Mouse (Mus musculus): ENCODE results near the gene Guca2a.
A peak's percentile ranks its signal among the peaks of the same experiment; 100 is the strongest.
"Not testable (repeated sequence)": the region's sequence is repeated elsewhere in the genome, so short reads cannot be mapped to it uniquely, and the experiment has no call there.

Gene Guca2a

DNA sequence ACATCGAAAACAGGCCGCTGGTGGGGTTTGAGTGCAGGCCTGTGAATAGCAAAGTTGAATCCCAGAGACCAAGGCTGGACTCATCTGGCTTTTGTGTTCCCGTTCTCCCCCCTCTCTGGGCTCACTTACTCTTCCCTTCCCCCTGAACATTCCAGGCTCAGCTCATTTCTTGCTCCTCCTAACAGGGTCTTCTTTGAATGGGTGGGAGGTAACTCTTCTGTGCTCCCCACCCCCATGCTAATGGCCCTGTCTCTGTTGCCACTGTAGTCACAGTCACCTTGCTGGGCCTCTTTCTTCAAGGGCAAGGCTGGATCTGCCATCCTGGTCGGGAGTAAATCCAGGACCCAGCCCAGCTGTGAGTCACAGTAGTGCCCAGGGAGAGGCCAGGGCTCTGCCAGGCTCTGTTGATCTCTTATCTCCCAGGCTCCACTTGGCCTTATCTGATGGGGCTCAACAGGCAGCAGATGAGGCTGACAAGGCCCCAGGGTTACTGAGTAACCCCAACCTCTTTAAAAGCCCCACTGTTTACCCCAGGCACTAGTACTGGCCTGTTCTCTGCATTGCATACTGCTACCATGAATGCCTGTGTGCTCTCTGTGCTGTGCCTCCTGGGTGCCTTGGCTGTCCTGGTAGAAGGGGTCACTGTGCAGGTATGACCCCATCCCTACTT is at the start of gene Guca2a:
Gene Guca2a, plus strand, starts transcription at position 529 of the 670 bp plus-strand sequence.
- no peak for DNase-seq (ENCODE audit: low spot score)

DNA sequence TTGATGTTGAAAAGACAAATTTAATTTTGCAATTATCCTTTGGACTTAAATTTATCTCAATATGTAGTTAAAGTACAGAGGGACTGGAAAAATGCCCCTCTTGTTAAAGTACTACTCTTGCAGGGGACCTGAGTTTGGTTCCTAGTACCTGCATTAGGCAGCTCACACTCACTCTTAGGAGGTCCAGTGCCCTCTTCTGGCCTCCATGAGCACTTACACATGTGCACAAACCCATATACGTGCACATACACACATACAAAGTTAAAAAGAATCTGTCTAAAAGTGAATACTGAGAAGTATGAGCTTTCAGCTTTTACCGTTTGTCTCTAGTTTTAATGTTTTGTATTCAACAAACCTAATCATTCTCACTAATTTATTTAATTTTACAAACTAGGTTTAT is 49.5 kb upstream of the Guca2a start:
- DNase-seq (ENCODE audit: low spot score), result no peak

GRCm38 (mm10) chr4:119589423-119589822 is 48.1 kb upstream of the Guca2a start:
- no peak for DNase-seq (ENCODE audit: low spot score)

DNA sequence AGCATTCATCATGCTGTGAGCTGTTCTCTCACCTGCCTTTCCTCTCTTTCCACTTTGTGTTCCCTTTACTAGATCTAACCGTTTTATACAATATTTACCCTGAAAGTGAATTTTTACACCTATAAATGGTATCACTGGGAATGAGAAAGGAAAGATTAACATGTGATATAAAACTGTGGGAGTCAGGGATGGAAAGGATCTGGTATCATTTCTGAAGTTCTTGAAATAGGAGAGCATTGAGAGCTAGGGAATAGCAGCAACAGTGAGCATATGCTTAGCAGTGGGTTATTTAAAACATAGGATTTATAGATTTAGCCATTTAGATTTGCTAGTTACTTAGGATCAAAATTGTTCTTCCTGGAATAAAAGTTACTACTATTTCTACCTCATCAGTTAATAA is 47.5 kb upstream of the Guca2a start:
- DNase-seq (ENCODE audit: low spot score), result no peak

DNA sequence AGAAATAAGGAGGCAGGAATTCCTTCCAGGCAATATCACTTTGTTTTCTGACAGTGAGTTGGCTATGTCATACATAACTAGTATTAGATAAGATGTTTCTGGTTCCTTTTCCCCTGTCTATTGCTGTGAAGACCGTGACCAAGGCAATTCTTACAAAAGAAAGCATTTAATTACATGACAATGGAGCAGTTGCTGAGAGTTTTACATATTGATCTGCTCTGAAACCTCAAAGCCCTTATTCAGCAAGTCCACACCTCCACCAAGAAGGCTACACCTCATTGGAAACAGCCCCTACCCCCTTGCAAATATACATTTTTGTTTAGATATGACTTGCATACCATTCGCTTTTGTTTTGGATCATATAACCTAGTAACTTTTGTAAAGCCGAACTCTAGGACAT is 45.0 kb upstream of the Guca2a start:
- no peak for DNase-seq (ENCODE audit: low spot score)

DNA sequence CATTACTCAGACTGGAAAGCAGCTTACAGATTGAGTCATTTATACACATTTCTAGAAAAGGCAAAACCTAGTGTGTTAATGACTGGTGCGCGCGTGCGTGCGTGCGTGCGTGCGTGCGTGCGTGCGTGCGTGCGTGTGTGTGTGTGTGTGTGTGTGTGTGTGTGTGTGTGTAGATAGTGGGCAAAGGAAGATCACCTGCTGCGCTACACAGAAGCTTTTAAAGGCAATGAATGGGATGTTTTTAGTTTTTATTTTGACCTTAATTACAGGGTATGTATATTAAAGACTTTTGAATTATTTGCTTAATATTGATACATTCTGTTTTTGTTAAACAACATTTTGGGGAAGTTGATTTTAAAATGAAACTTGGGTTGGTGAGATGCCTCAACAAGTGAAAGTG is 43.2 kb upstream of the Guca2a start:
- no peak for DNase-seq (ENCODE audit: low spot score)

GRCm38 (mm10) chr4:119599605-119600004 is 37.9 kb upstream of the Guca2a start:
- DNase-seq (ENCODE audit: low spot score), result no peak

GRCm38 (mm10) chr4:119609488-119609887 is 28.0 kb upstream of the Guca2a start:
- DNase-seq (ENCODE audit: low spot score), result peak; percentile 37

GRCm38 (mm10) chr4:119614078-119614477 is 23.4 kb upstream of the Guca2a start:
- no peak for DNase-seq (ENCODE audit: low spot score)

- DNase-seq (ENCODE audit: low spot score), result no peak
Measured at GRCm38 (mm10) chr4:119614724-119615123, 22.8 kb upstream of the Guca2a start.

GRCm38 (mm10) chr4:119626081-119626645 is 11.3 kb upstream of the Guca2a start:
- DNase-seq (ENCODE audit: low spot score), result no peak

DNA sequence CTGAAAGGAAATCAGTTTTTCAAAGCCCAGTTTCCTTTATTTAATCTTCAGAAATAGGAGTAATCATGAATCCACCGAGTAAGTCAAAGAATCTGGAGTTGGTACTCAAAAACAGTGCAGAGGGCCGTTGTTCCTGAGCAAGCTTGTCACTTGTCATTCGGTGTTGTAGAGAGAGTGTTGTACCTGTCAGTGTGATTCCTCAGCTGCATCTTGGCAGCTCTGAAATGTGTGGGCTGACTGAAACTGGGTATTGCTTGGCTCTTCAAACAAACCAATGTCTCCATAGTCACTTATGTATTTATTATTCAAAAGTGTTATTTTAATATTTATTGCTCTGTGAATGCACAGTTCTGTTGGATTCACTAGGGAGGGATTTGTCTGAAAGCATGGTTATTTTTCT is 10.6 kb upstream of the Guca2a start:
- DNase-seq (ENCODE audit: low spot score), result no peak

DNA sequence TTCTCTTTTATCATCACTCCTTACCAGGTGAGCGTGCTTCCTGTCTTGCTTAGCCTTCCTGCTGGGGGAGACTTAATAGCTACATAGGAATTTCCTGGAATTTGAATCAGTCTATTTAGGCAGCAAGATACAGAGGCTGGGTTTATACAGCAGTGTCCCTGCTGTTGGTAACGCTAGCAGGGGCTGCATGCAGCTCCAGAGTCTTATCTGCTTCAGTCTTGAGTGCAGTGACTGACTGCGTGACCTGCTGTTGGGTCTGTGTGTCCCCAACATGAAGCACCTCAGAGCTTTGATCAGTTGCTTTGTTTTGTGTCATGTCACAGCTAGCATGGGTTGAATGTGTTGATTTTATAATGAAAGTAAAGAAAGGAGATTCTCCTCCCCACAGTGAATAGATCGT is 10.2 kb upstream of the Guca2a start:
- DNase-seq (ENCODE audit: low spot score), result no peak

DNA sequence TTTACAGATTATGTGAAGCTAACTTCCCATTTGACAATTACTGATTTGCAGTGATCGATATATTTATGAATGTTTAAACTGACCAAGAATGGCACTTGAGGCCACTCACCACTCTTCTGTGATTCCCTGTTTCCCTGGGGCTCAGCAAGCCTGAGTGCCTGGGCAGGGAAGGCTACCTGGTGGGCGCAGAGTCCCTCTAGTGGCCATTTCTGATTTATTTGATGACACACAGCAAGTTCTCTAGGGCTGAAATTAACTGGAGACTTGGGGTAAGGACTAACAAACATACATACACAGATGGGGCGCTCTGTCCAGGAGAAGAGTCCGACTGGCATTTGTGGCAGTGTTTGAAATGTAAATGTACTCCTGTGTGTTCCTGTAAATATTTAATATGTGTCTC is 9.1 kb upstream of the Guca2a start:
- not testable (repeated sequence) for DNase-seq (ENCODE audit: low spot score)

- DNase-seq (ENCODE audit: low spot score), result no peak
Measured at GRCm38 (mm10) chr4:119631115-119631919, 6.2 kb upstream of the Guca2a start.

- no peak for DNase-seq (ENCODE audit: low spot score)
Measured at GRCm38 (mm10) chr4:119632721-119633120, 4.8 kb upstream of the Guca2a start.

DNA sequence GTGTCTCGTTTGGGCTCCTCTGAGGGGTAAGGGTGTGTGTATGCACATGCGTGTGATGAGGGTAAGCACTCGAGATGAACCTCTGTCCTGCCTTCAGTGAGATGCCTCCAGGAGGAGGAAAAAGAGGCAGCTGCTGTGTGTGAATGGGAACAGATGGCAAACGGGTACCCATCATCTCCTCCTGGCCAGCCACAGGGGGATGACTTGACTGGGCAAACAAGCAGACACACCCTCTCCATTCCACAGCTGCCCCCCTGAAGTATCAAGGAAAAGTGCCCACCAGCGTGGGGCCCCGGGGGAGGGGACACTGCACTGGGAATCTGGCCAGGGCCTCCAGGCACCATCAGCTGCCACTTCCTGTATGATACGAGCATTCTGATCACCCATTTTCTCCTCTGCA is 4.2 kb upstream of the Guca2a start:
- DNase-seq (ENCODE audit: low spot score), result no peak

DNA sequence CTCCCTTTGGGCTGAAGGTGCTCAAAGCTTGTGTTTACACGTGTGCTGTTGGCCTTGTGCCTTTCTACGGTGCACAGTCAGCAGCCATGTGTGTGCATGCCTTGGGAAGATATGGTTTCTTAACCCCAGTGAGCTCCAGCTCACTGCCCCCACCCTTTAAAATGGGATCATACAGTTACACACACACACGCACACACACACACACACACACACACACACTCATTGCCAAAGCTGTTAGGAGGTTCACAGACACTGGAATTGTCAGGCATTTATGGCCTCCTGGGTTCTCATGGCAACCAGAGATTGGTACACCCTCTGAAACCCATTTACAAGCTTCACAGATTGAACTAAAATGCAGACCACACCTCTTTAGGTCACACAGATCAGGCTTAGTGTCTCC is 3.6 kb upstream of the Guca2a start:
- DNase-seq (ENCODE audit: low spot score), result no peak

DNA sequence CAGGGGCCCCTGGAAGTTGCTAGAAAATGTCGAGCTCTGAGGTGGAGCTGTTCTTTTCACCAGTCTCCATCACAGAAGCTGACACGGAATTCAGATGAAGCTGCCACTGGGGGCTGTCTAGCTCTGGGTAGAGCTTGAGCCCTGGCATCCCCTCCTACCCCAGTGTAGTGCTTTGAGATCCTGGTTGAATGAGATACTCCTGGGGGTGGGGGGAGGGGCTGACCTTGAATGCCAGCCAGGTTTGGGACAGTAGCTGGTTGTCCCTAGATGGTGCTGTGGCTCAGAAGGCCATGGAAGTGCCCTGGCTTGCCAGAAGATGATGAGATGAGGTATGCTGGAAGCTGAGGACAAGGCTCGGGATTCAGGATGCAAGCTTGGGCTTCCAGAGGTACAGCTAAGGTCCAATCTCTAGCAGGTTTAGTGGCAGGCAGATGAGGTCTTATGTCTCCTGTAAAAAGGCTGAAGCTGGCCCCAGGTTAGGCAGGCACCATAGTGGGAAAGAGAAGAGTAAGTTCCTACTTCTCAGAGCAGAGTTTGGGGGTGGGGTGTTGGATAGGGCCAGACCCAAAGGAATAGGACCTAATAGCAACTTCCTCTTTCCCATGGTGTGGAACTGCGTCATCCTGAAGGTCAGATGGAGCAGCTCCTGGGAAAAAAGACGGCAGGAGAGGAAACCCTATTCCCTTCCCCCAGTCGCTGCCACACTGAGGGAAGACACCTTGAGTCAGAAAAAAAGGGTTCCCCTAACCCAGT is 2.4 kb upstream of the Guca2a start:
- no peak for DNase-seq (ENCODE audit: low spot score)

GRCm38 (mm10) chr4:119635686-119636085 is 1.8 kb upstream of the Guca2a start:
- DNase-seq (ENCODE audit: low spot score), result no peak

DNA sequence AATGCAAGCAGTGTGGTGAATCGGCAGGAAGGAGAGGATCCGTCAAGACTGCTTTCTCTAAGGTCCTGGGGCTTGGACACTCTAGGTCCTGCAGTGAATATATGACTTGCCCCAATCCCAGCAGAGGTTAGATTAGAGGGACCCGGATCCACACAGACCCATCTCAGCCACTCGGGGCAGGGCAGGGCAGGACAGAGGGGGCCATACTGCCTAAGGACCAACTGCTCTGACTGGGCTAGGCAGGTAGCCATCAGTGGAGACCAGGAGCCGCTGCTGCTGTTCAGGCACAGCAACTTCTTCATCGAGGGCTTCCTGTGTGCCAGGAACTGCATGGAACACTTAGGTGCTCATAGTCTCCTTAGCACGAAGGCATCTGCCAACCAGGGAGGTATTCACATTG is 773 bp upstream of the Guca2a start:
- DNase-seq (ENCODE audit: low spot score), result no peak

- no peak for DNase-seq (ENCODE audit: low spot score)
Measured at GRCm38 (mm10) chr4:119637946-119638345, 442 bp downstream of the Guca2a start.

DNA sequence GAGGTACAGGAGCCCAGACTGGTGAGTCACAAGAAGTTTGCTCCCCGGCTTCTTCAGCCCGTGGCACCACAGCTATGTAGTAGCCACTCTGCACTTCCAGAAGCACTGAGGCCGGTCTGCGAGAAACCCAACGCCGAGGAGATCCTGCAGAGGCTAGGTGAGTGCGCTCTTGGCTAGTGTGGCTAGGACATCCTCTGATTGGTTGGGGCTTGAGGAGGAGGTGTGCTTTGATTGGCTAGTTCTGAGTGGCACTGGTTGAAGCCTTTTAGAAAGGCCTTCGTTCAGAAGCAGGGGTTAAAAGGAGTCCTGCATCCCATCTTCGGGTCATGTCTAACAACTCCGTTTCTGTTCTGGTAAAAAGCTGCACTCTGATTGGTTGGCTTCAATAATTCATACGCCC is 1.2 kb downstream of the Guca2a start:
- DNase-seq (ENCODE audit: low spot score), result no peak
